Mouse (Mus musculus) small intestine, adult 10 weeks (tissue): ENCODE data around the gene Gk2. TPM values are rescaled to one million over a fixed set of nuclear protein-coding genes. Genes with fewer than 3 reads are reported as not detected.

Experiments
- polyA plus RNA-seq: library from polyadenylated mRNA; stranded (reverse); fragments of 350-450 nt; fragmentation: Illumina TruSeq; extraction: RNeasy Lipid Tissue Mini Kit (QIAGEN cat#74804); gene quantifications from one replicate; pipeline ENCODE4 v1.2.3, GENCODE M21; 2014; ENCODE audit warnings: low replicate concordance

Gk2 gene
- not detected for polyA plus RNA-seq

DNA sequence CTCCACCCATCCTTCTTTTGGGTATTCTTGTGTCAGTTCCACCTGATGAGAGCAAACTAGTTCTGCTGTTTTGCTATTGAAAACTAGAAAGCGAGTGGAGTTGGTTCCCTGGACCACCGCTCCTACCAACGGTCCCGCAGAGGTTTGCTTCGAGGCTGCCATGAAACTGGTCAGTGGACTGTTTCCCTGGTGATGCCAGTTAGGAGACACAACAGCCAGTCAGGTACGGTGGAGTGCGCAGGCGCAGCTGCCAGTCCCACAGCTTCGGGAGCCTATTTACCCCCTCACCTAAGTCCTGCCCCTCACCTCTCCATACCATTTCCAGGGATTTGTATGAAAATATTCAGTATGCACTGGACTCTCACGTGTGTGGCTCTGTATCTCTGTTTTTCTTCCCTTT, at the start of gene Gk2:
Gk2 (minus strand) TSS at position 206 of the 400 bp plus-strand sequence.

Other genes starting within 250 kb of the Gk2 start
- gene Naa11, start 64.6 kb downstream of the Gk2 start, polyA plus RNA-seq = not detected